Mouse (Mus musculus) MEL (cell line): ENCODE results near the gene Rad51b. TPM values are rescaled to one million over a fixed set of nuclear protein-coding genes. Genes with fewer than 3 reads are reported as not detected.

Experiments
- DNase-seq: peaks from one replicate; pipeline ENCODE4 v3.0.0; 2011; ENCODE audit warnings: low read depth, low spot score
- H3K27ac ChIP-seq: 2 replicates; pipeline ENCODE4 v1.5.1; 2012; ENCODE audit warnings: low read depth, mild to moderate bottlenecking, control low read depth, low read length, moderate library complexity; ENCODE audit not compliant: control insufficient read depth
- H3K27me3 ChIP-seq, 2 experiments: fragments of 150-350 bp in 1 of 2; sonication (generic) in 1 of 2; 2 replicates each; pipeline ENCODE4 v1.6.1; 2012; ENCODE audit warnings: low read length in 2 of 2, mild to moderate bottlenecking in 2 of 2, improper control_type of control experiment in 1 of 2, moderate library complexity in 1 of 2; ENCODE audit not compliant: insufficient read depth in 2 of 2, control insufficient read depth in 1 of 2
- H3K36me3 ChIP-seq, 2 experiments: 2 replicates each; pipeline ENCODE4 v1.6.1; 2012 to 2014; ENCODE audit warnings: low read length in 2 of 2, improper control_type of control experiment in 1 of 2, inconsistent platforms in 1 of 2, mild to moderate bottlenecking in 1 of 2; ENCODE audit not compliant: insufficient read depth in 2 of 2, control insufficient read depth in 1 of 2
- H3K4me1 ChIP-seq, 2 experiments: fragments of 150-350 bp in 1 of 2; sonication (generic) in 1 of 2; 2 replicates each; pipeline ENCODE4 v1.6.1; 2012; ENCODE audit warnings: low read length in 2 of 2, improper control_type of control experiment in 1 of 2, mild to moderate bottlenecking in 1 of 2; ENCODE audit not compliant: insufficient read depth in 2 of 2, control insufficient read depth in 1 of 2
- H3K4me3 ChIP-seq, 2 experiments: fragments of 150-350 bp in 1 of 2; sonication (generic) in 1 of 2; 2 replicates each; pipeline ENCODE4 v1.5.1; 2012; ENCODE audit warnings: low read depth in 2 of 2, low read length in 2 of 2, mild to moderate bottlenecking in 2 of 2, moderate library complexity in 2 of 2, control low read depth in 1 of 2, improper control_type of control experiment in 1 of 2; ENCODE audit not compliant: control insufficient read depth in 1 of 2, insufficient read depth in 1 of 2
- H3K79me2 ChIP-seq: 2 replicates; pipeline ENCODE4 v1.6.1; 2012; ENCODE audit warnings: mild to moderate bottlenecking, low read length, moderate library complexity; ENCODE audit not compliant: control insufficient read depth, poor library complexity, insufficient read depth
- H3K9ac ChIP-seq: 2 replicates; pipeline ENCODE4 v1.6.1; 2012; ENCODE audit warnings: low read depth, mild to moderate bottlenecking, control low read depth, low read length, moderate library complexity; ENCODE audit not compliant: control insufficient read depth, poor library complexity, severe bottlenecking
- H3K9me3 ChIP-seq: fragments of 150-350 bp; sonication (generic); replicated peaks from 2 replicates; pipeline ENCODE4 v1.6.1; 2012; ENCODE audit warnings: mild to moderate bottlenecking, low read length, improper control_type of control experiment, moderate library complexity; ENCODE audit not compliant: insufficient read depth
- BHLHE40 ChIP-seq: IDR thresholded peaks from 2 replicates; pipeline ENCODE4 v1.6.1; 2012; ENCODE audit warnings: low read depth, mild to moderate bottlenecking, inconsistent platforms, low read length, improper control_type of control experiment, borderline replicate concordance
- CHD2 ChIP-seq: IDR thresholded peaks from 2 replicates; pipeline ENCODE4 v1.6.1; 2011; ENCODE audit warnings: low read length, improper control_type of control experiment
- CTCF ChIP-seq, 3 experiments: IDR thresholded peaks in 2 of 3; conservative IDR thresholded peaks in 1 of 3; 2 replicates each; pipeline ENCODE4 v1.5.1; 2011 to 2012; ENCODE audit warnings: low read length in 3 of 3, low read depth in 2 of 3, mild to moderate bottlenecking in 2 of 3, improper control_type of control experiment in 1 of 3, inconsistent platforms in 1 of 3, mixed read lengths in 1 of 3, moderate library complexity in 1 of 3; ENCODE audit not compliant: control insufficient read depth in 1 of 3, insufficient read depth in 1 of 3, poor library complexity in 1 of 3, severe bottlenecking in 1 of 3
- E2F4 ChIP-seq: IDR thresholded peaks from 2 replicates; pipeline ENCODE4 v1.6.1; 2011; ENCODE audit warnings: low read depth, low read length, improper control_type of control experiment, borderline replicate concordance
- EP300 ChIP-seq, 2 experiments: IDR thresholded peaks; 2 replicates each; pipeline ENCODE4 v1.6.1; 2011; ENCODE audit warnings: improper control_type of control experiment in 2 of 2, low read length in 2 of 2, low read depth in 1 of 2, mild to moderate bottlenecking in 1 of 2
- GATA1 ChIP-seq: IDR thresholded peaks from 2 replicates; pipeline ENCODE4 v1.6.1; 2011; ENCODE audit warnings: low read depth, low read length, improper control_type of control experiment
- MAFK ChIP-seq: IDR thresholded peaks from 2 replicates; pipeline ENCODE4 v1.6.1; 2011; ENCODE audit warnings: low read depth, mild to moderate bottlenecking, low read length, improper control_type of control experiment, borderline replicate concordance
- MAX ChIP-seq: IDR thresholded peaks from 2 replicates; pipeline ENCODE4 v1.6.1; 2011; ENCODE audit warnings: low read length, improper control_type of control experiment
- MAZ ChIP-seq: IDR thresholded peaks from 2 replicates; pipeline ENCODE4 v1.6.1; 2012; ENCODE audit warnings: low read depth, mild to moderate bottlenecking, inconsistent platforms, low read length, improper control_type of control experiment
- MEF2A ChIP-seq: IDR thresholded peaks from 2 replicates; pipeline ENCODE4 v1.6.1; 2014; ENCODE audit warnings: low read depth, mild to moderate bottlenecking, inconsistent platforms, low read length, improper control_type of control experiment; ENCODE audit not compliant: poor library complexity, insufficient replicate concordance, severe bottlenecking; ENCODE audit errors: extremely low read depth
- MXI1 ChIP-seq: IDR thresholded peaks from 2 replicates; pipeline ENCODE4 v1.6.1; 2011; ENCODE audit warnings: mild to moderate bottlenecking, low read depth, low read length, improper control_type of control experiment
- MYB ChIP-seq: IDR thresholded peaks from 2 replicates; pipeline ENCODE4 v1.6.1; 2011; ENCODE audit warnings: mild to moderate bottlenecking, low read depth, low read length, improper control_type of control experiment
- MYC ChIP-seq: IDR thresholded peaks from 2 replicates; pipeline ENCODE4 v1.6.1; 2011; ENCODE audit warnings: low read depth, mild to moderate bottlenecking, low read length, improper control_type of control experiment, moderate library complexity
- NRF1 ChIP-seq: IDR thresholded peaks from 2 replicates; pipeline ENCODE4 v1.6.1; 2014; ENCODE audit warnings: low read depth, mild to moderate bottlenecking, inconsistent platforms, low read length, improper control_type of control experiment, moderate library complexity; ENCODE audit not compliant: poor library complexity, insufficient read depth, severe bottlenecking
- POLR2A ChIP-seq, 2 experiments: IDR thresholded peaks; 2 replicates each; pipeline ENCODE4 v1.6.1; 2011 to 2012; ENCODE audit warnings: low read length in 2 of 2, mild to moderate bottlenecking in 2 of 2, control low read depth in 1 of 2, improper control_type of control experiment in 1 of 2, low read depth in 1 of 2, moderate library complexity in 1 of 2; ENCODE audit not compliant: control insufficient read depth in 1 of 2, insufficient read depth in 1 of 2, poor library complexity in 1 of 2
- POLR2AphosphoS5 ChIP-seq: IDR thresholded peaks from 2 replicates; pipeline ENCODE4 v1.6.1; 2012; ENCODE audit warnings: low read depth, borderline replicate concordance, mild to moderate bottlenecking, inconsistent platforms, low read length, moderate library complexity, mixed read lengths
- RCOR1 ChIP-seq: IDR thresholded peaks from 2 replicates; pipeline ENCODE4 v1.6.1; 2012; ENCODE audit warnings: low read depth, mild to moderate bottlenecking, inconsistent platforms, low read length, improper control_type of control experiment
- SIN3A ChIP-seq: IDR thresholded peaks from 2 replicates; pipeline ENCODE4 v1.6.1; 2012; ENCODE audit warnings: low read length, improper control_type of control experiment, inconsistent platforms
- SMC3 ChIP-seq: IDR thresholded peaks from 2 replicates; pipeline ENCODE4 v1.6.1; 2011; ENCODE audit warnings: low read depth, low read length, improper control_type of control experiment
- TAL1 ChIP-seq: IDR thresholded peaks from 2 replicates; pipeline ENCODE4 v1.6.1; 2012; ENCODE audit warnings: mild to moderate bottlenecking, inconsistent platforms, low read length, moderate library complexity, mixed read lengths
- TBP ChIP-seq: IDR thresholded peaks from 2 replicates; pipeline ENCODE4 v1.8.0; 2011; ENCODE audit warnings: low read depth, low read length, improper control_type of control experiment
- TCF12 ChIP-seq: IDR thresholded peaks from 2 replicates; pipeline ENCODE4 v1.6.1; 2014; ENCODE audit warnings: low read depth, mild to moderate bottlenecking, inconsistent platforms, low read length, improper control_type of control experiment, moderate library complexity
- USF1 ChIP-seq: IDR thresholded peaks from 2 replicates; pipeline ENCODE4 v1.6.1; 2014; ENCODE audit warnings: low read depth, mild to moderate bottlenecking, inconsistent platforms, low read length, improper control_type of control experiment, moderate library complexity
- ZC3H11A ChIP-seq: IDR thresholded peaks from 2 replicates; pipeline ENCODE4 v1.6.1; 2012; ENCODE audit warnings: low read depth, mild to moderate bottlenecking, inconsistent platforms, low read length, improper control_type of control experiment
- ZMIZ1 ChIP-seq: IDR thresholded peaks from 2 replicates; pipeline ENCODE4 v1.6.1; 2012; ENCODE audit warnings: low read depth, mild to moderate bottlenecking, inconsistent platforms, low read length, improper control_type of control experiment, moderate library complexity
- ZNF384 ChIP-seq: IDR thresholded peaks from 2 replicates; pipeline ENCODE4 v1.6.1; 2012; ENCODE audit warnings: low read depth, mild to moderate bottlenecking, inconsistent platforms, low read length, improper control_type of control experiment
- polyA plus RNA-seq, 2 experiments: library from polyadenylated mRNA; stranded (reverse) in 1 of 2; unstranded in 1 of 2; fragments of >175 nt in 1 of 2; fragments of >200 nt in 1 of 2; gene quantifications; 2 replicates each; pipeline versions ENCODE4 v1.2.1 to v1.2.4; 2012; ENCODE audit warnings: low replicate concordance in 2 of 2, low read depth in 1 of 2; ENCODE audit not compliant: insufficient read length in 2 of 2, insufficient read depth in 1 of 2, missing spikeins in 1 of 2
- total RNA-seq: library from RNA; depleted of rRNA; stranded (reverse); fragments of 300-350 nt; gene quantifications from 2 replicates; pipeline ENCODE4 v1.2.3, GENCODE M21; 2012

The Rad51b gene
- total and polyA plus RNA-seq, 3 experiments: 3.6 to 5.7 TPM; not detected in 1

DNA sequence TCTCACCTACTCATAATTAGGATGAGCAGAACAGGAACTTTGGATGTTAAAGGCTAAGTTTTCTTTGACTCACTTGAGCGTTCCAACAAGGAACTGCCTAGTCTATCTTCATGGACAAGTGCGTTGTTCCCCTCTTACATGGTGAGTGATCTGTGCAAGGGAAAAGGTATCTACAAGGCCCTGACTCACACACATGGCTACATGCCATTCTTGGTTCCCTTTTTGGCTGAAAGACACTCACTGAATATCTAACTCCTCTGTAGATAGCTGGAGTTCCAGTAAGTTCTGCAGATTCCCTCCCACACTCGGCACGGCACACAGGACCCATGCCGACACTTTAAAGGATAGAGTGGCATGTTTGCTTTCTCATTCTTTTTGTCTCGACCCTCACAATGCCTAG is 447.0 kb downstream of the Rad51b start (continued):
- TF ChIP-seq MAX: no peak
- TF ChIP-seq MYB: no peak
- TF ChIP-seq CHD2: no peak
- TF ChIP-seq NRF1: no peak
- TF ChIP-seq TCF12: peak; percentile 26; the same call in 1 of the 2 replicates
- no peak for TF ChIP-seq TAL1
- TF ChIP-seq USF1: no peak
- 0 out of 2 replicates have a peak, but pooled peaks have one; percentile 7 for TF ChIP-seq MEF2A
- TF ChIP-seq POLR2A (IDR thresholded peaks at IDR 0.05; ENCODE audit: control insufficient read depth in 1 of 2, insufficient read depth in 1 of 2, low read depth in 1 of 2, low read length in 2 of 2, poor library complexity in 1 of 2): no peak
- TF ChIP-seq MYC: peak; percentile 81

DNA sequence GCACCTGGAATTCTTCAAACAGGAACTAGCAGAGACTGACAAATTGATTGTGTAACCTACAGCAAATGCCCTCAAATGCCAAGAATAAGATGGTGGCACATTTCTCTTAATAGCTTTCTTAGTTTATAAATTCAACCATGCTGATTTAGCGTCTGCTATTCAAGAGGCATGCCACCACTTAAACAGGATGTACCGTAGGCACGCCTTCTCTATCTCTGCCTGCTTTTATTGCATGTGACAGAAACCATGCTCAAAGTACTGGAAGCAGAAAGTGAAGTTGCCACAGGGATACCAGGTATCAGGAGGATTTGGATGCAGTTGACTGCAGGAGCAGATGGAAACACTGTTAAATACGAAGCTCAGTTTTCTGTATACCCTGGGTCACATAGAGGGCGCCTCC is 448.1 kb downstream of the Rad51b start:
- no peak overlapping the region for H3K4me3 ChIP-seq
- H3K36me3 ChIP-seq: peaks cover 0 to 13% of the 10 kb centered on the region in 2 experiments; a peak in 2 of 4 replicates
- H3K27me3 ChIP-seq: no peaks in the 10 kb centered on the region
- no peak for DNase-seq
- no peak overlapping the region for H3K27ac ChIP-seq
- H3K9me3 ChIP-seq: no peaks in the 10 kb centered on the region
- H3K79me2 ChIP-seq: no peaks in the 10 kb centered on the region
- no peak overlapping the region for H3K9ac ChIP-seq
- no peak for TF ChIP-seq POLR2A (IDR thresholded peaks at IDR 0.05; ENCODE audit: control insufficient read depth in 1 of 2, insufficient read depth in 1 of 2, low read depth in 1 of 2, low read length in 2 of 2, poor library complexity in 1 of 2)
- TF ChIP-seq ZC3H11A: no peak
- TF ChIP-seq GATA1: no peak
- TF ChIP-seq MAX: no peak
- TF ChIP-seq SMC3: no peak
- no peak for TF ChIP-seq TBP
- TF ChIP-seq RCOR1: no peak
- TF ChIP-seq ZNF384: no peak
- no peak for TF ChIP-seq CHD2
- peaks cover 15% of the 10 kb centered on the region in 2 experiments for H3K4me1 ChIP-seq

DNA sequence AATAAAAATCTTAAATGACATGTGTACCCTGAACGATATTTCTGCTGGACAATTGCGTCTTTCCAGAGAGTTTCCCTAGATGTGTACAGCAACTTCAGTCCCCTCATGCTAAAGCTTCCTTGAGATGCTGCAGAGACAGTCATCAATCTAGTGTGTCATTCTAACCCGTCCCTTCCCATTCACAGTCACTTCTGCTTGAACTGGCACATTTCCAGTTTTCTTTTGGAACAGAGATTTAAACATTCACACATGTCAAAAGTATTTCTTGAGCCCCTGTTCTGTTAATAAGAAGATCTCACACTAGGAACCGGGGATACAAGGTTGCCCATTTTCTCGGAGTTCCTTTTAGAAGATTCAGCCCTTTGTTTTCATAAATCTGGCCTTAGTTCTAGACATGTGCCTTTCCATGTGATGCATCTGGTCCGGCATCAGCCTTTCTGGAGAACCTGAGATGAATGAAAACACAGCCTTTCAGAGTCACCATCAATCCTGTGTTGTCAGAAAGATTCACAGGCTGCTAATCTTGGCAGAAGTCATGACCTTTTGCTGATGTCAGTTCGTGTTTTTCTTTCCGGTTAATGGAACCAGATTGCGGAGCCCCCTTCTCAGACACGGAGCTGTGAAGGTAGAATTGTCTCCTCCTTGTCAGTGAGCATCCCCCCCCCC is 448.9 kb downstream of the Rad51b start:
- Histone ChIP-seq H3K79me2 (no peaks in the 10 kb centered on the region), H3K27ac (no peak overlapping the region), H3K9me3 (no peaks in the 10 kb centered on the region), H3K9ac (no peak overlapping the region)
- TF ChIP-seq SIN3A (no peak), E2F4 (no peak), MAZ (no peak), MXI1 (no peak), CTCF (IDR thresholded peaks at IDR 0.05 in 2 of 3, conservative IDR thresholded peaks at IDR 0.05 in 1 of 3; ENCODE audit: control insufficient read depth in 1 of 3, insufficient read depth in 1 of 3, low read depth in 2 of 3, low read length in 3 of 3, poor library complexity in 1 of 3, severe bottlenecking in 1 of 3) (no peak), ZNF384 (no peak), MEF2A (no peak), ZC3H11A (no peak), GATA1 (no peak), TAL1 (no peak), RCOR1 (no peak), USF1 (no peak), MAFK (no peak), POLR2A (IDR thresholded peaks at IDR 0.05; ENCODE audit: control insufficient read depth in 1 of 2, insufficient read depth in 1 of 2, low read depth in 1 of 2, low read length in 2 of 2, poor library complexity in 1 of 2) (no peak), EP300 (IDR thresholded peaks at IDR 0.05; ENCODE audit: low read depth in 1 of 2, low read length in 2 of 2) (no peak), SMC3 (no peak), ZMIZ1 (no peak), BHLHE40 (no peak), MYB (no peak), POLR2AphosphoS5 (no peak)
- TF ChIP-seq, all 39 proteins: peak for 0
- no peaks in the 10 kb centered on the region for H3K27me3 ChIP-seq
- DNase-seq: no peak
- peaks cover 15% of the 10 kb centered on the region in 2 experiments for H3K4me1 ChIP-seq
- peaks cover 0 to 15% of the 10 kb centered on the region in 2 experiments; a peak in 2 of 4 replicates for H3K36me3 ChIP-seq
- no peak overlapping the region for H3K4me3 ChIP-seq
